Mouse (Mus musculus): Measurements from ENCODE around the gene Wdr24.

DNA sequence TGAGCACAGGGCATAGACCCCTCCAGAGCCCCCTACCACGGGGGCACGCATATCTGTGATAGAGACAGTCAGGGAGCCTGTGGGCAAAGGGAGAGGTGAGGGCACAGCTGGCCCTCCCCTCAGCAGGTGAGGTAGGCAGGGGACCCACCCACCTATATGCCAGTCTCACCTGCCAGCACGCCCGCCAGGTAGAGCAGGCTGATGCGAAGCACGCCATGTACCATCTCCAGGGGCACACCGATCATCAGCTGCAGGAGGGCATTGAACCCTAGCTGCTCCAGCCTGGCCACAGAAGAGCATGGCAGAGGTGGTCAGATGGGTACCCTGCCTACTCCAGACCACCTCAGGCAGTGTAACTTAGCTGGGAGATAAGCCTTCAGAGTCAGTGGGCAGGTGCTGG is 11.9 kb downstream of the Wdr24 start:
- no peak for TF ChIP-seq CTCF (IDR thresholded peaks at IDR 0.05; ENCODE audit: insufficient read depth, low read length)
- TF ChIP-seq POLR2A (IDR thresholded peaks at IDR 0.05; ENCODE audit: borderline replicate concordance, extremely low read depth, low read depth, low read length) = no peak
